Mouse (Mus musculus) activated CD4-positive, CD25-positive, alpha-beta regulatory T cell, adult 9 weeks (primary cell): Measurements from ENCODE around the gene Kif19a. TPM values are rescaled to one million over a fixed set of nuclear protein-coding genes. Genes with fewer than 3 reads are reported as not detected.

Source experiments
- polyA plus RNA-seq: library from polyadenylated mRNA; unstranded; fragments of 100-300 nt; shearing (Covaris generic); gene quantifications from one replicate; pipeline ENCODE4 v1.2.1, GENCODE M21; 2017

Gene Kif19a
- polyA plus RNA-seq = 0.18 TPM

GRCm38 (mm10) chr11:114764820-114765818 lies at the start of gene Kif19a:
TSS of gene Kif19a (plus strand) at chr11:114765388.

GRCm38 (mm10) chr11:114726965-114727825 lies 38.0 kb upstream of the Kif19a start, which contains the start of gene Dnaic2:
TSS of gene Dnaic2 (plus strand) at chr11:114727408.

GRCm38 (mm10) chr11:114795848-114796322 lies 30.7 kb downstream of the Kif19a start, which contains the start of gene Btbd17:
TSS of gene Btbd17 (minus strand) at chr11:114795945.

DNA sequence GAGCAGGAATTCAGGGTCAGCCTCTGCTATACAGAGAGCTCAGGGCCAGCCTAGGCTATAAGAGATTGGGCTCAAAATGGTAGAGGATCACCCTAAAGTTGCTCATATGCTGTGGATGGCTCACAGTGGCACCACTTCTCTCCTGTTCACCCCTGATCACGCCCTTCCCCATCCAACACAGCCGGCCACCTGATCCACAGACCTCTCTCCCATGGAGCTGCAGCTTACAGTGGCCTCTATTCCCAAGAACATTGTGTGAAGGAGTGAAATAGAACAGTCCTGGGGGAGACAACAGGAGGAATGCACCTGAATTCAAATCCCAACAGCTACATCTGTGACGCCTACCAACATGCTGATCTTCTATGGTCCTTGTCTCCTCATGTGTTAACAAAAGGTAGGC lies 33.4 kb downstream of the Kif19a start, which contains the start of gene Gpr142:
TSS of gene Gpr142 (plus strand) at position 301 of the 400 bp plus-strand sequence.

Other genes with a start within 250 kb of the Kif19a start
- 581 TPM for gene Rpl38, start 96.9 kb upstream of the Kif19a start, polyA plus RNA-seq
- 2.0 TPM for gene Ttyh2, start 90.0 kb upstream of the Kif19a start, polyA plus RNA-seq
- not detected for gene Dnaic2, start 38.0 kb upstream of the Kif19a start, polyA plus RNA-seq
- gene Btbd17, start 30.6 kb downstream of the Kif19a start, polyA plus RNA-seq = not detected
- not detected for gene Gpr142, start 33.5 kb downstream of the Kif19a start, polyA plus RNA-seq
- gene Gprc5c, start 85.8 kb downstream of the Kif19a start, polyA plus RNA-seq = 0.10 TPM
- gene Cd300a, start 124.7 kb downstream of the Kif19a start, polyA plus RNA-seq = 0.62 TPM
- 0.13 TPM for gene Cd300lb, start 169.0 kb downstream of the Kif19a start, polyA plus RNA-seq
- gene Cd300c, start 203.8 kb downstream of the Kif19a start, polyA plus RNA-seq = 0.42 TPM
- gene Cd300ld, start 224.5 kb downstream of the Kif19a start, polyA plus RNA-seq = not detected
- gene Cd300c2, start 236.5 kb downstream of the Kif19a start, polyA plus RNA-seq = 1.6 TPM